18 mouse cellular contexts compared by ENCODE assay signal in genomic region chr3:133750606-133751005, GRCm38 (mm10).
"Had no signal": no experiment of that assay in that cellular context is flagged by ENCODE, and none has a peak within 500 bp of the region (broad histone marks: within the 10 kb centered on the region; RNA-seq: fewer than 3 reads in every experiment).

No protein-coding gene starts in this region.

- H3K36me3 ChIP-seq: midbrain, embryonic 10.5 days; midbrain, embryonic 12.5 days; neural tube, embryonic 13.5 days; neural tube, embryonic 15.5 days had no signal

- H3K4me2 ChIP-seq: lung, embryonic 14.5 days; midbrain, embryonic 12.5 days; neural tube, embryonic 13.5 days; neural tube, embryonic 15.5 days had no signal

- H3K9me3 ChIP-seq: midbrain, embryonic 10.5 days; midbrain, embryonic 12.5 days; neural tube, embryonic 13.5 days; neural tube, embryonic 15.5 days had no signal

- ATAC-seq: midbrain, embryonic 16.5 days had no signal

- DNase-seq: lung, postnatal 10 days; lung, postnatal 4 days; midbrain, embryonic 14.5 days; retina, postnatal 1 day; right cerebral cortex, adult 18-20 months; right cerebral cortex, postnatal 25 days; right cerebral cortex, postnatal 4 days; spleen, adult 18-20 months; thymus, adult 18-20 months; thymus, postnatal 14 days; thymus, postnatal 36 days had no signal

- H3K4me3 ChIP-seq: midbrain, embryonic 10.5 days; midbrain, embryonic 12.5 days; myocyte; neural tube, embryonic 13.5 days; neural tube, embryonic 15.5 days had no signal

- H3K27me3 ChIP-seq: midbrain, embryonic 12.5 days; neural tube, embryonic 13.5 days; neural tube, embryonic 15.5 days had no signal

- H3K9ac ChIP-seq: lung, embryonic 14.5 days; midbrain, embryonic 12.5 days; neural tube, embryonic 13.5 days; neural tube, embryonic 15.5 days had no signal

- H3K27ac ChIP-seq: midbrain, embryonic 10.5 days; midbrain, embryonic 12.5 days; neural tube, embryonic 13.5 days; neural tube, embryonic 15.5 days had no signal
